Mouse (Mus musculus) heart, adult 2 months (tissue): ENCODE data around the gene Abhd17a.

ENCODE experiments used
- CTCF ChIP-seq: fragments of 200-600 bp; IDR thresholded peaks from 2 replicates; pipeline ENCODE4 v1.8.1; 2022; ENCODE audit warnings: antibody characterized with exemption, mild to moderate bottlenecking, moderate library complexity
- EP300 ChIP-seq: fragments of 200-500 bp; IDR thresholded peaks from 2 replicates; pipeline ENCODE4 v1.6.1; 2011; ENCODE audit warnings: low read depth, low read length, control low read depth; ENCODE audit not compliant: insufficient read depth

DNA sequence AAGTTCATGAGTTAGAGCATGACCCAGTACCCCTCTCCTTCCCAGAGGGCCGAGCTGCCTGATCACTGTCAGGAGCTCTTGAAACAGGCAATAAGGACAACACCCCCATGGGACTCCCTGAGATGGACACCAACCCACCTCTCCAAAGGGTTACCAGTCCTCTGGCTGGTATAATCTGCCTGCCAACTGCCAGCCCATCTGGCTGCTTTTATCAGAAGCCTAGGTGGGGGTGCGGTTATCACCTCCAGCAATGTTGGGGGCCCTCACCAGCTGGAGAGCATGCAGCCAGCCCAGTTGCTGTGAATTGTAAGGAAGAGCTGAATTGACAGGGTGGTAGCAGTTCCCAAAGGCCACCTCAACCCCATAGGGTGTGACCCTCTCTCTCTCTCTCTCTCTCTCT lies 17.7 kb downstream of the Abhd17a start:
- TF ChIP-seq CTCF = no peak
- no peak for TF ChIP-seq EP300
